Mouse (Mus musculus): Measurements from ENCODE around the gene Btbd9. TPM values are rescaled to one million over a fixed set of nuclear protein-coding genes. Genes with fewer than 3 reads are reported as not detected.

The Btbd9 gene
- total RNA-seq, 2 experiments from 2014 or later: 117 TPM

GRCm38 (mm10) chr17:30347101-30347613 is 229.1 kb downstream of the Btbd9 start:
- no peak for DNase-seq (ENCODE audit: low spot score in 2 of 2)

- no peak for DNase-seq (ENCODE audit: low spot score in 2 of 2)
Measured at GRCm38 (mm10) chr17:30345008-30345407, 231.3 kb downstream of the Btbd9 start.

GRCm38 (mm10) chr17:30343701-30344473 is 232.4 kb downstream of the Btbd9 start:
- no peak for DNase-seq (ENCODE audit: low spot score in 2 of 2)

GRCm38 (mm10) chr17:30341556-30341955 is 234.7 kb downstream of the Btbd9 start:
- DNase-seq (ENCODE audit: low spot score in 2 of 2): no peak

- DNase-seq (ENCODE audit: low spot score in 2 of 2): no peak
Measured at GRCm38 (mm10) chr17:30340495-30341126, 235.7 kb downstream of the Btbd9 start.

GRCm38 (mm10) chr17:30339317-30339716 is 237.0 kb downstream of the Btbd9 start:
- no peak for DNase-seq (ENCODE audit: low spot score in 2 of 2)

GRCm38 (mm10) chr17:30336816-30337215 is 239.5 kb downstream of the Btbd9 start:
- DNase-seq (ENCODE audit: low spot score in 2 of 2): no peak

- DNase-seq (ENCODE audit: low spot score in 2 of 2): no peak
Measured at GRCm38 (mm10) chr17:30336280-30336679, 240.0 kb downstream of the Btbd9 start.

GRCm38 (mm10) chr17:30335746-30336145 is 240.5 kb downstream of the Btbd9 start:
- no peak for DNase-seq (ENCODE audit: low spot score in 2 of 2)

GRCm38 (mm10) chr17:30334257-30334656 is 242.0 kb downstream of the Btbd9 start:
- DNase-seq (ENCODE audit: low spot score in 2 of 2): no peak

- DNase-seq (ENCODE audit: low spot score in 2 of 2): no peak
Measured at GRCm38 (mm10) chr17:30333136-30333535, 243.2 kb downstream of the Btbd9 start.

- no peak for DNase-seq (ENCODE audit: low spot score in 2 of 2)
Measured at GRCm38 (mm10) chr17:30331380-30331779, 244.9 kb downstream of the Btbd9 start.

GRCm38 (mm10) chr17:30329531-30329930 is 246.8 kb downstream of the Btbd9 start:
- no peak for DNase-seq (ENCODE audit: low spot score in 2 of 2)

GRCm38 (mm10) chr17:30328924-30329323 is 247.4 kb downstream of the Btbd9 start:
- no peak for DNase-seq (ENCODE audit: low spot score in 2 of 2)

- DNase-seq (ENCODE audit: low spot score in 2 of 2): no peak
Measured at GRCm38 (mm10) chr17:30326906-30327305, 249.4 kb downstream of the Btbd9 start.

GRCm38 (mm10) chr17:30320301-30320700 is 256.0 kb downstream of the Btbd9 start:
- peak in 1 of 2 experiments; percentile 38 for DNase-seq (ENCODE audit: low spot score in 2 of 2)

GRCm38 (mm10) chr17:30312688-30313087 is 263.6 kb downstream of the Btbd9 start:
- DNase-seq (ENCODE audit: low spot score in 2 of 2): no peak

GRCm38 (mm10) chr17:30309627-30310026 is 266.7 kb downstream of the Btbd9 start:
- no peak for DNase-seq (ENCODE audit: low spot score in 2 of 2)

- peak in 1 of 2 experiments; percentile 64 for DNase-seq (ENCODE audit: low spot score in 2 of 2)
Measured at GRCm38 (mm10) chr17:30308889-30309288, 267.4 kb downstream of the Btbd9 start.

- DNase-seq (ENCODE audit: low spot score in 2 of 2): no peak
Measured at GRCm38 (mm10) chr17:30308317-30308716, 268.0 kb downstream of the Btbd9 start.

GRCm38 (mm10) chr17:30307168-30307567 is 269.1 kb downstream of the Btbd9 start:
- no peak for DNase-seq (ENCODE audit: low spot score in 2 of 2)

- DNase-seq (ENCODE audit: low spot score in 2 of 2): no peak
Measured at GRCm38 (mm10) chr17:30304766-30305165, 271.5 kb downstream of the Btbd9 start.

All from layer of hippocampus, postnatal 14 days (tissue).